Mouse (Mus musculus): Measurements from ENCODE around the gene Bcar1. TPM values are rescaled to one million over a fixed set of nuclear protein-coding genes. Genes with fewer than 3 reads are reported as not detected.

Gene Bcar1
- polyA plus RNA-seq, 1 experiment: 0.07 TPM

DNA sequence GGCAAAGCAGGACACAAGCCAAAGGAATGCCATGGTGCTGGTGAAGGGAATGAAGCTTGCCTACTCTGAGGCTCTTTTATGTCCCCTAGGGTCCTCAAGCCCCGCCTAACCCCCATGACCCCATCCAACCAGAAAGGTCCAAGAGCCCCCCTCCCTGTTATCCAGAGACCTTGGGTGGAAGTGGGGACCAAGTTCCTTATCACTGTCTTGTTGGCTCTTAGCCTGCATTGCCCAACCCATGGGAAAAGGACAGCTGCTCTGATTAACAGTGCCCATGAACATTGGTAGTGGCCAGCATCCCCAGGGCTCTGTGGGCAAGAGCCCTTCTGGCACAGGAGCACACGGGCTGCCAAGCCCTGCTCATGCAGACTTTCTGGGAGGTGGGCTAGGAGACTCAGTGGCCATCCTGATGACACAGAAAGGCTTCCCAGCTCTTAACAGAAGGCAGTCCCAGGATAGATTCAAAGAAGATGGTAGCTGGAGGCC, 52.6 kb downstream of the Bcar1 start, which contains the start of gene Ctrb1:
TSS of gene Ctrb1 (minus strand) at position 51 of the 486 bp plus-strand sequence.
- Histone ChIP-seq H3K4me3 (replicated peaks) (no peak within 1 kb of the TSS), H3K4me1 (ENCODE audit: control insufficient read depth) (no peaks in the 10 kb centered on the region), H3K27me3 (ENCODE audit: control insufficient read depth) (no peaks in the 10 kb centered on the region), H3K36me3 (ENCODE audit: control insufficient read depth) (no peaks in the 10 kb centered on the region), H3K9me3 (ENCODE audit: control insufficient read depth, low read length) (no peaks in the 10 kb centered on the region)
- TF ChIP-seq GATA1 (IDR thresholded peaks at IDR 0.05; ENCODE audit: low read length) (no peak), TAL1 (IDR thresholded peaks at IDR 0.05; ENCODE audit: low read length) (no peak)

DNA sequence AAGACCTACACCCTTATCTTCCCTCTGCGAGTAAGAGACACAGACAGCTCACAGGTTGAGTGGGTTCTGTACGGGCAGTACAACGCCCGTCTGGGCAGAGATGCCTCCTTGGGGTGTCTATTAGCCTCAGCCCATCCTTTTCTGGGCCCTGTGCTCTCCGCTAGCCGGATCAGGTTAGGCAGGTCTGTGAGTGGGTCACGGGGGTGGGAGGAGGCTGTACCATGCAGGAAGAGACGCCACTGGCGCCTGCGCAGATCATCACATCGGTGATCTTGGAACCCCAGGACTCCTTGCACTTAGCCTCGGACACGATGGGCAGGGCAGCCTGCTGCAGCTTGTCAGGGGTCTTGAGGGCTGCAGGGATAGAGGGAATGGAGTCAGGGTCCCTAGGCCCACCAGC, 56.7 kb downstream of the Bcar1 start:
- H3K36me3 ChIP-seq (ENCODE audit: control insufficient read depth): no peaks in the 10 kb centered on the region
- H3K4me1 ChIP-seq (ENCODE audit: control insufficient read depth): no peaks in the 10 kb centered on the region
- peaks cover 3% of the 10 kb centered on the region for H3K27me3 ChIP-seq (ENCODE audit: control insufficient read depth)
- H3K4me3 ChIP-seq (replicated peaks): no peak overlapping the region
- no peak for TF ChIP-seq TAL1 (IDR thresholded peaks at IDR 0.05; ENCODE audit: low read length)
- TF ChIP-seq GATA1 (IDR thresholded peaks at IDR 0.05; ENCODE audit: low read length): no peak
- no peaks in the 10 kb centered on the region for H3K9me3 ChIP-seq (ENCODE audit: control insufficient read depth, low read length)

DNA sequence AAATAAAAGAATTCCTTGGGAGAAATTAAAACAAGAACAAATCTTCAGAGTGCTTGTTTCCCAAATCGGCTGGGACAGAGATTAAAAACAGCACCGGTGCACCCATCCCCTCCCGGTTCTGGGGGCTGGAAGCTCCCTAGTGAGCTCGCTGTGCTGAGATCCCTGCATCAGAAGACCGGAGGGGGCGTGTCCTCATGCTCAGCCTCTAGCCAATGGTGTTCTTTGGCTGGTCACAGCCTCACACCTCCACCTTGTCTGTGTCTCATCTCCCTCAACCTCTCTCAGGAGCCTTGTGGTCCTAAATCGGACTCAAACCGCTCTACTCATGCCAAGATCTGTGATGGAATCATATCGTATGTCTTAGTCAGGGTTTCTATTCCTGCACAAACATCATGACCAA, 61.1 kb downstream of the Bcar1 start:
- H3K36me3 ChIP-seq (ENCODE audit: control insufficient read depth): no peaks in the 10 kb centered on the region
- H3K4me3 ChIP-seq (replicated peaks): no peak overlapping the region
- H3K4me1 ChIP-seq (ENCODE audit: control insufficient read depth): no peaks in the 10 kb centered on the region
- H3K9me3 ChIP-seq (ENCODE audit: control insufficient read depth, low read length): no peaks in the 10 kb centered on the region
- H3K27me3 ChIP-seq (ENCODE audit: control insufficient read depth): peaks cover 23% of the 10 kb centered on the region
- TF ChIP-seq GATA1 (IDR thresholded peaks at IDR 0.05; ENCODE audit: low read length): no peak
- no peak for TF ChIP-seq TAL1 (IDR thresholded peaks at IDR 0.05; ENCODE audit: low read length)

DNA sequence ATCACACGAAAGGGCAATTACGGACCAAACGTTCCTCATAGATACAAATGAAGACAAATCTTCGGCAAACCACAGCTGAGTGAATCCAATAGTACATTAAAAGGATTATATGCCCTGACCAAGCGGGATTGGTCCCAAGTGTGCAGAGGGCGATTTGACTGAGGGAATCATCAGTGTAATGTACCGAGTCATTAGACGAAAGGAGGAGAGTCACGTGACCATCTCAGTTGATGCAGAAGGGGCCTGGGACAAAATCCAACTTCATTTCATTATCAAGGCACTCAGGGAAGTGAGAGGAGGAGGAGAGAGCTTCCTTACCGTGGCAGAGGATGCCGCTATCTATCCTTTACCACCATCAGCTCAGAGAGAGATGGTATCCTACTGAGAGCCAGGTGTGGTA, 62.5 kb downstream of the Bcar1 start:
- Histone ChIP-seq H3K9me3 (ENCODE audit: control insufficient read depth, low read length) (peaks cover 6% of the 10 kb centered on the region), H3K4me3 (replicated peaks) (no peak overlapping the region), H3K4me1 (ENCODE audit: control insufficient read depth) (no peaks in the 10 kb centered on the region), H3K36me3 (ENCODE audit: control insufficient read depth) (no peaks in the 10 kb centered on the region), H3K27me3 (ENCODE audit: control insufficient read depth) (peaks cover 23% of the 10 kb centered on the region)
- TF ChIP-seq GATA1 (IDR thresholded peaks at IDR 0.05; ENCODE audit: low read length): no peak
- no peak for TF ChIP-seq TAL1 (IDR thresholded peaks at IDR 0.05; ENCODE audit: low read length)

DNA sequence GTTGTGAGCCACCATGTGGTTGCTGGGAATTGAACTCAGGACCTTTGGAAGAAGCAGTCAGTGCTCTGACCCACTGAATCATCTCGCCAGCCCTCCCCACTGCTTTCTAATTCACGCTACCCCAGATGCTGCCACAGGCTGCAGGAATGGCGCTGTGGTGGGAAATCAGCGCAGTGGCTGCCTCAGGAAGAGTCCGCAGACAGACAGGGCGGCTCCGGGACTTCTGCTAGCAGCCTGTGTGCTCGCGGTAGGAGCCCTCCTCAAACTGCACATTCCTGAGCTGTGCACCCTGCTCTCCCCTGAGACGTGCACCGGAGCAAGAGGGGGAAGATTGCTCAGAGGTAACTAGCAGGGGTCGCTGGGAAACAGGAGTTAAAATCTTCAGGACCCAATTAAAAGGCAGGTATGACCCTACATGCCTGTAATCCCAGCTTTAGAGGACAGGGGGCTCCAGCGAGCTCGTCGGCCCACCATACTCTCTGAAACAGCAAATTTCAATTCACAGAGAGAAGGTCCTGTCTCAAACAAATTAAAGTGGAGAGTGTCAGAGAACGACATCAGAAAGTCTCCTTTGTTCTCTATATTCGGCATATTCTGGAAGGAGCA, 63.1 kb downstream of the Bcar1 start:
- Histone ChIP-seq H3K36me3 (ENCODE audit: control insufficient read depth) (no peaks in the 10 kb centered on the region), H3K9me3 (ENCODE audit: control insufficient read depth, low read length) (peaks cover 9% of the 10 kb centered on the region), H3K27me3 (ENCODE audit: control insufficient read depth) (peaks cover 23% of the 10 kb centered on the region), H3K4me3 (replicated peaks) (no peak overlapping the region), H3K4me1 (ENCODE audit: control insufficient read depth) (no peaks in the 10 kb centered on the region)
- TF ChIP-seq GATA1 (IDR thresholded peaks at IDR 0.05; ENCODE audit: low read length): no peak
- TF ChIP-seq TAL1 (IDR thresholded peaks at IDR 0.05; ENCODE audit: low read length): no peak

DNA sequence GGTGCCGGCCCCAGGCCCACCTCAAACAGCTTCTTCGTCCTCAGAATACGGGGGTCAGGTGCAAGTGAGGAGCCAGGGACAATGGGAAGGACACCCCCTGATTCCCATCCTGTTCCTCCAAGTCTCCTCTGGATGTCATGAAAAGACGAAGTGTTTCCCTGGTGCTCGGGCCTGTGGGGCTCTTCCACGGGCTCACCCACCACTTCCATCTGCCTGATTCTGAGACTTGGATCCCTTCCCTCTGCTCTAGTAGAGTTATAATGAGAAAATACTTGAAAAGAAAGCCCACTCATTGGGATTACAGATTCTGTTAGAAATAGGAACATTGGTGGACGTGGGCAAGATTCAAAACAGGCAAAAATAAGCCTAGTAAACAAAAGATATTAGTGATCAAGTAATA, 64.8 kb downstream of the Bcar1 start:
- no peaks in the 10 kb centered on the region for H3K4me1 ChIP-seq (ENCODE audit: control insufficient read depth)
- no peaks in the 10 kb centered on the region for H3K36me3 ChIP-seq (ENCODE audit: control insufficient read depth)
- peaks cover 23% of the 10 kb centered on the region for H3K27me3 ChIP-seq (ENCODE audit: control insufficient read depth)
- H3K9me3 ChIP-seq (ENCODE audit: control insufficient read depth, low read length): peaks cover 9% of the 10 kb centered on the region
- H3K4me3 ChIP-seq (replicated peaks): no peak overlapping the region
- TF ChIP-seq GATA1 (IDR thresholded peaks at IDR 0.05; ENCODE audit: low read length) (no peak), TAL1 (IDR thresholded peaks at IDR 0.05; ENCODE audit: low read length) (no peak)

DNA sequence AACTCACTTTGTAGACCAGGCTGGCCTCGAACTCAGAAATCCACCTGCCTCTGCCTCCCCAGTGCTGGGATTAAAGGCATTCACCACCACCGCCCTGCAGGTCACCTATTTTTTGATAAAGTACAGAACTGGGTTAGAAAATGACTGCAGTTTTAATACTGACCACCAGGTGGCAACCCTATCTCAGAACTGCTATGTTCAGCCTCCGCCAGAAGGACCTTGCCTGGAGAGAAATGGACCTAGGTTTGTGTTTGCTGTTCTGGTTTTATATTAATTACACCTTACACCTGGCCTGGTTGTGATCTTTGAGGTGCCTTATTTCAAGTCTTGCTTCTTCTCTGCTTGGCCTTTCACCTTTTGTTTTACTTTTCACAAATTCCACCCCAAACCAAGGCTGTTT, 65.5 kb downstream of the Bcar1 start:
- Histone ChIP-seq H3K9me3 (ENCODE audit: control insufficient read depth, low read length) (peaks cover 9% of the 10 kb centered on the region), H3K36me3 (ENCODE audit: control insufficient read depth) (no peaks in the 10 kb centered on the region), H3K27me3 (ENCODE audit: control insufficient read depth) (peaks cover 23% of the 10 kb centered on the region), H3K4me3 (replicated peaks) (no peak overlapping the region), H3K4me1 (ENCODE audit: control insufficient read depth) (no peaks in the 10 kb centered on the region)
- no peak for TF ChIP-seq TAL1 (IDR thresholded peaks at IDR 0.05; ENCODE audit: low read length)
- TF ChIP-seq GATA1 (IDR thresholded peaks at IDR 0.05; ENCODE audit: low read length): no peak

DNA sequence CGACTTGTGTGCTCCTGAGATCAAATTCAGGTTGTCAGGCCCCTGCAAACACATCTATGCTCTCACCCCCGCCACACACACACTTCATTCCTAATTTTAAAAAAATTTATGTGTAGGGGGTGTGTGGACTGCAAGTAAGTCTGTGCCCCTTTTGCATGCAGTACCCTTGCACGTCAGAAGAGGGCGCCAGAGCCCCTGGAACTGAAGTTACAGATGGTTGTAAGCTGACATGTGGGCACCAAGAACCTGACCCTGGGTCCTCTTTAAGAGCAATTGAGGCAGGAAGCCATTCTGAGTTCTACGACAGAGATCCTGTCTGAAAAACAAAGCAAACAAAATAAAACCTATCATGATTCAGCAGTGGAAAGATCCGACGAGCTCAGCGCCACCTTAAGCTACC, 67.4 kb downstream of the Bcar1 start:
- peaks cover 17% of the 10 kb centered on the region for H3K27me3 ChIP-seq (ENCODE audit: control insufficient read depth)

DNA sequence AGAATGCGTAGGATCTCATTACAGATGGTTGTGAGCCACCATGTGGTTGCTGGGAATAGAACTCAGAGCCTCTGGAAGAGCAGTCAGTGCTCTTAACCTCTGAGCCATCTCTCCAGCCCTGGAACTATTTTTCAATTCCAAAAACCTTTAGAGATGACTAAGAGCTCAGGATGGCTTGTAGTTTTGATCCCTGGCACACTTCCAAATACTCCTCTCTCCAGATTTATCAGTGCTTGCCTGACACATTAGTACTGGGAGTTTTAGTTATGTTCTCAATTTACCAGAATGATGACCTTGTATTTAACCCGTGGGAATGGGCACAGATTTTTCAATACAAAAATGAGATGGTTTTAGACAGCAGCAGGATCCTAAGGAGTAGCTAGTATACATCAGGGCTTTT, 76.9 kb downstream of the Bcar1 start:
- TF ChIP-seq GATA1 (IDR thresholded peaks at IDR 0.05; ENCODE audit: low read length) (no peak), TAL1 (IDR thresholded peaks at IDR 0.05; ENCODE audit: low read length) (no peak)
- Histone ChIP-seq H3K4me1 (ENCODE audit: control insufficient read depth) (no peaks in the 10 kb centered on the region), H3K4me3 (replicated peaks) (no peak overlapping the region), H3K36me3 (ENCODE audit: control insufficient read depth) (peaks cover 23% of the 10 kb centered on the region), H3K27me3 (ENCODE audit: control insufficient read depth) (no peaks in the 10 kb centered on the region), H3K9me3 (ENCODE audit: control insufficient read depth, low read length) (peaks cover 2% of the 10 kb centered on the region; the same call in 1 of the 2 replicates)

More for the DNA sequence above, 67.4 kb downstream of the Bcar1 start:
- no peak for TF ChIP-seq GATA1 (IDR thresholded peaks at IDR 0.05; ENCODE audit: low read length)
- no peak for TF ChIP-seq TAL1 (IDR thresholded peaks at IDR 0.05; ENCODE audit: low read length)
- Histone ChIP-seq H3K9me3 (ENCODE audit: control insufficient read depth, low read length) (peaks cover 9% of the 10 kb centered on the region), H3K4me3 (replicated peaks) (no peak overlapping the region), H3K36me3 (ENCODE audit: control insufficient read depth) (peaks cover 3% of the 10 kb centered on the region), H3K4me1 (ENCODE audit: control insufficient read depth) (no peaks in the 10 kb centered on the region)

DNA sequence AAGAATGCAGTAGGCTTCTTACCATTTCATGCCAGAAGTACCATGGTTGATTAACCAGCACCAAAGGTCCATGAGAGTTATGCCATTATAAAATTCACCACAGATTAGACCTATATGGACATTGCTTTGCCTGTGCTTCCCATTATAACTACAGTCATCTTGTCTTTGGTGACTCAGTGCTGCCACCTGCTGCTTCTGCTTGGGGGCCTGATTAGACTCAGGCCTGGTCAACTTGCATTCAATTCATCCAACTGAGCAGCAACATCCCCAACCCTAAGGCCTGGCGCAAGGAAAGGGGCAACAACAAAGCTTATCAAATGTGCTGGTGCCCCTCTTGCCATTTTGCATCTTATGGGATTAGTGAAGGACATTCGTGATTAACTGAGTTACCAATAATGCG, 81.1 kb downstream of the Bcar1 start:
- TF ChIP-seq TAL1 (IDR thresholded peaks at IDR 0.05; ENCODE audit: low read length) (no peak), GATA1 (IDR thresholded peaks at IDR 0.05; ENCODE audit: low read length) (no peak)
- peaks cover 10% of the 10 kb centered on the region for H3K36me3 ChIP-seq (ENCODE audit: control insufficient read depth)
- no peaks in the 10 kb centered on the region for H3K9me3 ChIP-seq (ENCODE audit: control insufficient read depth, low read length)
- no peaks in the 10 kb centered on the region for H3K27me3 ChIP-seq (ENCODE audit: control insufficient read depth)
- H3K4me1 ChIP-seq (ENCODE audit: control insufficient read depth): no peaks in the 10 kb centered on the region
- no peak overlapping the region for H3K4me3 ChIP-seq (replicated peaks)

Other genes starting within 250 kb of the Bcar1 start
- gene Wdr59, start 221.7 kb downstream of the Bcar1 start, polyA plus RNA-seq (2012): 0.08 and 0.12 TPM in 2 replicates
- gene Znrf1, start 207.7 kb downstream of the Bcar1 start, polyA plus RNA-seq (2012): 0.85 and 1.6 TPM in 2 replicates
- not detected in 2 replicates for gene Ldhd, start 113.4 kb downstream of the Bcar1 start, polyA plus RNA-seq (2012)
- gene Zfp1, start 100.4 kb downstream of the Bcar1 start, polyA plus RNA-seq (2012): 0.03 and 0.17 TPM in 2 replicates
- not detected in 2 replicates for gene Ctrb1, start 52.8 kb downstream of the Bcar1 start, polyA plus RNA-seq (2012)
- 1.4 and 2.2 TPM in 2 replicates for gene Cfdp1, start 110.5 kb upstream of the Bcar1 start, polyA plus RNA-seq (2012)
- gene Tmem170, start 132.9 kb upstream of the Bcar1 start, polyA plus RNA-seq (2012): 0.07 and 0.08 TPM in 2 replicates
- not detected in 2 replicates for gene Chst5, start 166.6 kb upstream of the Bcar1 start, polyA plus RNA-seq (2012)
- gene Tmem231, start 190.1 kb upstream of the Bcar1 start, polyA plus RNA-seq (2012): 0.33 and 0.70 TPM in 2 replicates
- gene Gabarapl2, start 196.9 kb upstream of the Bcar1 start, polyA plus RNA-seq (2012): 2.0 and 3.3 TPM in 2 replicates
- 0.06 TPM in 1 of 2 replicates, not detected in the other for gene Adat1, start 248.5 kb upstream of the Bcar1 start, polyA plus RNA-seq (2012)

Measured in erythroblast, embryonic 14.5 days (primary cell).